In genomic region chr2:93883066-93883465, GRCm38 (mm10) we compare ENCODE assay signal across 23 mouse cellular contexts. TPM values are rescaled to one million over a fixed set of nuclear protein-coding genes. Genes with fewer than 3 reads are reported as not detected.
A peak's percentile ranks its signal among the peaks of the same experiment; 100 is the strongest.
DNase-seq lines count a peak whose midpoint lies in the region; TF ChIP-seq lines count a peak whose summit lies in the region.
"Had no signal": no experiment of that assay in that cellular context is flagged by ENCODE, and none has a peak within 500 bp of the region (broad histone marks: within the 10 kb centered on the region; RNA-seq: fewer than 3 reads in every experiment).

No protein-coding gene starts in this region.

- TF ChIP-seq EP300 in MEL (IDR thresholded peaks at IDR 0.05; ENCODE audit: low read depth in 1 of 2, low read length in 2 of 2) = no peak

- peak; percentile 24 for DNase-seq in embryo, embryonic 10.5 days (ENCODE audit: low spot score)
- DNase-seq in embryo, embryonic 10 days (ENCODE audit: low spot score) = no peak
- DNase-seq in left cerebral cortex, adult 2 months (ENCODE audit: extremely low spot score in 1 of 2, low spot score in 2 of 2) = no peak
- no peak for DNase-seq in left cerebral cortex, postnatal 36 days (ENCODE audit: low spot score in 2 of 2)
- peak; percentile 31 for DNase-seq in MEL (ENCODE audit: low read depth, low spot score)
- DNase-seq in retina, embryonic 14.5 days (ENCODE audit: low spot score) = peak; percentile 38
- no peak for DNase-seq in embryonic facial prominence, embryonic 10.5 days (ENCODE audit: low spot score)
- DNase-seq in left cerebral cortex, postnatal 25 days (ENCODE audit: low spot score in 2 of 2) = no peak
- DNase-seq: adrenal gland, postnatal 14 days; cerebellum, adult 8-10 months; embryo, embryonic 11 days; gastrocnemius, postnatal 36 days; kidney, adult 2 months; kidney, postnatal 36 days; thymus, postnatal 14 days had no signal

- H3K4me3 ChIP-seq in left cerebral cortex, adult 2 months = no peak overlapping the region
- H3K4me3 ChIP-seq in MEL (ENCODE audit: control insufficient read depth in 1 of 2, insufficient read depth in 1 of 2, low read depth in 2 of 2, low read length in 2 of 2) = no peak overlapping the region
- H3K4me3 ChIP-seq in embryonic facial prominence, embryonic 10.5 days = no peak overlapping the region
- H3K4me3 ChIP-seq: hindbrain, embryonic 15.5 days; limb, embryonic 10.5 days; liver, embryonic 12.5 days; megakaryocyte, embryonic 14.5 days; neural tube, embryonic 12.5 days had no signal

- no peaks in the 10 kb centered on the region for H3K79me2 ChIP-seq in MEL (ENCODE audit: control insufficient read depth, insufficient read depth, low read length, poor library complexity)

- TF ChIP-seq POLR2A in MEL (IDR thresholded peaks at IDR 0.05; ENCODE audit: control insufficient read depth in 1 of 2, insufficient read depth in 1 of 2, low read depth in 1 of 2, low read length in 2 of 2, poor library complexity in 1 of 2) = no peak

- no peak overlapping the region for H3K27ac ChIP-seq in left cerebral cortex, adult 2 months
- H3K27ac ChIP-seq in MEL (ENCODE audit: control insufficient read depth, low read depth, low read length) = no peak overlapping the region
- H3K27ac ChIP-seq in embryonic facial prominence, embryonic 10.5 days (replicated peaks) = no peak overlapping the region
- H3K27ac ChIP-seq: hindbrain, embryonic 15.5 days; limb, embryonic 10.5 days; liver, embryonic 12.5 days; neural tube, embryonic 12.5 days had no signal

- no peaks in the 10 kb centered on the region for H3K36me3 ChIP-seq in MEL (ENCODE audit: control insufficient read depth in 1 of 2, insufficient read depth in 2 of 2, low read length in 2 of 2)
- no peaks in the 10 kb centered on the region for H3K36me3 ChIP-seq in embryonic facial prominence, embryonic 10.5 days (replicated peaks)
- H3K36me3 ChIP-seq: hindbrain, embryonic 15.5 days; limb, embryonic 10.5 days; liver, embryonic 12.5 days; neural tube, embryonic 12.5 days had no signal

- H3K4me1 ChIP-seq in MEL (ENCODE audit: control insufficient read depth in 1 of 2, insufficient read depth in 2 of 2, low read length in 2 of 2) = no peaks in the 10 kb centered on the region
- H3K4me1 ChIP-seq in embryonic facial prominence, embryonic 10.5 days = 0 out of 2 replicates have a peak, but pooled peaks cover 6% of the 10 kb centered on the region
- H3K4me1 ChIP-seq: hindbrain, embryonic 15.5 days; neural tube, embryonic 12.5 days had no signal

- 55% methylated on average over 5 of the region's 5 CpGs for WGBS in embryonic facial prominence, embryonic 10.5 days

- no peaks in the 10 kb centered on the region; a peak in 3 of 4 replicates for H3K27me3 ChIP-seq in MEL (ENCODE audit: control insufficient read depth in 1 of 2, insufficient read depth in 2 of 2, low read length in 2 of 2)
- H3K27me3 ChIP-seq in embryonic facial prominence, embryonic 10.5 days (replicated peaks; ENCODE audit: low read depth, poor library complexity, severe bottlenecking) = no peaks in the 10 kb centered on the region
- H3K27me3 ChIP-seq: hindbrain, embryonic 15.5 days; liver, embryonic 12.5 days; neural tube, embryonic 12.5 days had no signal

- no peak overlapping the region for H3K9ac ChIP-seq in MEL (ENCODE audit: control insufficient read depth, low read depth, low read length, poor library complexity, severe bottlenecking)
- H3K9ac ChIP-seq: hindbrain, embryonic 15.5 days; liver, embryonic 12.5 days; neural tube, embryonic 12.5 days had no signal

- H3K9me3 ChIP-seq in MEL (replicated peaks; ENCODE audit: insufficient read depth, low read length) = no peaks in the 10 kb centered on the region
- H3K9me3 ChIP-seq in embryonic facial prominence, embryonic 10.5 days = no peaks in the 10 kb centered on the region
- H3K9me3 ChIP-seq: hindbrain, embryonic 15.5 days; limb, embryonic 10.5 days; liver, embryonic 12.5 days; megakaryocyte, embryonic 14.5 days; neural tube, embryonic 12.5 days had no signal

- intact Hi-C loops in left cerebral cortex, adult 2 months (cut with DNase I) = no loop called here
- intact Hi-C loops in left cerebral cortex, postnatal 36 days (cut with DNase I) = no loop called here
- intact Hi-C loops in left cerebral cortex, postnatal 25 days (cut with DNase I) = no loop called here

- TF ChIP-seq CTCF in left cerebral cortex, adult 2 months (IDR thresholded peaks at IDR 0.05) = peak; percentile 42
- TF ChIP-seq CTCF in MEL (IDR thresholded peaks at IDR 0.05 in 2 of 3, conservative IDR thresholded peaks at IDR 0.05 in 1 of 3; ENCODE audit: control insufficient read depth in 1 of 3, insufficient read depth in 1 of 3, low read depth in 2 of 3, low read length in 3 of 3, poor library complexity in 1 of 3, severe bottlenecking in 1 of 3) = peak in 2 of 3 experiments; percentile 32 to 61; a peak in 4 of 6 replicates

- TF ChIP-seq RAD21 in MEL (IDR thresholded peaks at IDR 0.05; ENCODE audit: low read depth, low read length) = peak; percentile 33

TF ChIP-seq in MEL, 35 proteins besides CTCF, POLR2A, EP300 and RAD21:
- TF ChIP-seq KAT2A (conservative IDR thresholded peaks at IDR 0.05; ENCODE audit: low read depth, low read length) (no peak), ELF1 (IDR thresholded peaks at IDR 0.05; ENCODE audit: low read depth, low read length) (no peak), TBP (IDR thresholded peaks at IDR 0.05; ENCODE audit: low read depth, low read length) (no peak), GABPA (IDR thresholded peaks at IDR 0.05; ENCODE audit: low read depth, low read length) (no peak), ZKSCAN1 (IDR thresholded peaks at IDR 0.05; ENCODE audit: low read depth, low read length) (no peak), CHD2 (IDR thresholded peaks at IDR 0.05; ENCODE audit: low read length) (no peak), MAZ (IDR thresholded peaks at IDR 0.05; ENCODE audit: low read depth, low read length) (no peak), HCFC1 (IDR thresholded peaks at IDR 0.05; ENCODE audit: low read depth, low read length) (no peak), MAX (IDR thresholded peaks at IDR 0.05; ENCODE audit: low read length) (no peak), USF2 (IDR thresholded peaks at IDR 0.05; ENCODE audit: borderline replicate concordance in 1 of 2, insufficient read depth in 1 of 2, low read depth in 1 of 2, low read length in 2 of 2) (no peak), MXI1 (IDR thresholded peaks at IDR 0.05; ENCODE audit: low read depth, low read length) (no peak), MEF2A (IDR thresholded peaks at IDR 0.05; ENCODE audit: extremely low read depth, insufficient replicate concordance, low read depth, low read length, poor library complexity, severe bottlenecking) (no peak), ZNF384 (IDR thresholded peaks at IDR 0.05; ENCODE audit: low read depth, low read length) (no peak), E2F4 (IDR thresholded peaks at IDR 0.05; ENCODE audit: borderline replicate concordance, low read depth, low read length) (no peak), RCOR1 (IDR thresholded peaks at IDR 0.05; ENCODE audit: low read depth, low read length) (no peak), SMC3 (IDR thresholded peaks at IDR 0.05; ENCODE audit: low read depth, low read length) (no peak; the same call in 1 of the 2 replicates), GATA1 (IDR thresholded peaks at IDR 0.05; ENCODE audit: low read depth, low read length) (no peak), TCF12 (IDR thresholded peaks at IDR 0.05; ENCODE audit: low read depth, low read length) (no peak), ZC3H11A (IDR thresholded peaks at IDR 0.05; ENCODE audit: low read depth, low read length) (no peak)
TF ChIP-seq in MEL: peak in this region for 0.

RNA-seq across cellular contexts. Expression of gene Accsl, which starts 14.1 kb away (rescaled TPM):
- total RNA-seq in left cerebral cortex, adult 2 months (2021) = under 1 TPM; 0.47 to 0.68 TPM
- total RNA-seq in left cerebral cortex, postnatal 36 days (2021) = 1 to 10 TPM in 1 of 2 experiments, under 1 TPM in 1; 0.79 to 1.7 TPM
- not detected in 2 replicates for total RNA-seq in MEL (2012; rRNA removed)
- polyA plus RNA-seq in MEL (2012; ENCODE audit: insufficient read depth in 1 of 2, insufficient read length in 2 of 2, low read depth in 1 of 2, low replicate concordance in 2 of 2, missing spikeins in 1 of 2) = not detected
- 0.14 and 0.34 TPM in 2 replicates for polyA plus RNA-seq in embryonic facial prominence, embryonic 10.5 days (2016; fragmentation: Nextera tagmentation; extraction: Ambion mirVana)
- total RNA-seq in left cerebral cortex, postnatal 25 days (2021) = not detected
- total RNA-seq: gastrocnemius, postnatal 36 days; heart, postnatal 25 days had no signal
- polyA plus RNA-seq: heart, embryonic 11.5 days; limb, embryonic 10.5 days; liver, embryonic 12.5 days; lung, embryonic 16.5 days had no signal

RNA-seq across cellular contexts. Expression of gene Accs, which starts 33.3 kb away (rescaled TPM):
- total RNA-seq in left cerebral cortex, adult 2 months (2021) = 1 to 10 TPM; 2.0 to 3.4 TPM
- total RNA-seq in left cerebral cortex, postnatal 36 days (2021) = 1 to 10 TPM; 2.5 to 4.0 TPM
- 1.0 and 1.2 TPM in 2 replicates for total RNA-seq in MEL (2012; rRNA removed)
- polyA plus RNA-seq in MEL (2012; ENCODE audit: insufficient read depth in 1 of 2, insufficient read length in 2 of 2, low read depth in 1 of 2, low replicate concordance in 2 of 2, missing spikeins in 1 of 2) = 1 to 10 TPM in 1 of 2 experiments, not detected in 1; 4.5 TPM
- polyA plus RNA-seq in embryonic facial prominence, embryonic 10.5 days (2016; fragmentation: Nextera tagmentation; extraction: Ambion mirVana) = 10.9 and 11.2 TPM in 2 replicates
- total RNA-seq in left cerebral cortex, postnatal 25 days (2021) = 1 to 10 TPM; 2.4 to 3.6 TPM

Comparison
In these comparisons a context has a peak if more than half of its experiments do, and no peak if none do; other contexts are left out.
1. DNase-seq: peak in embryo, embryonic 10.5 days (single experiment), MEL (single experiment) and retina, embryonic 14.5 days (single experiment); none in embryo, embryonic 10 days (single experiment), left cerebral cortex, adult 2 months (0 of 2), left cerebral cortex, postnatal 36 days (0 of 2), embryonic facial prominence, embryonic 10.5 days (single experiment) and left cerebral cortex, postnatal 25 days (0 of 2).